Mouse (Mus musculus) CH12.LX (cell line): ENCODE results near the gene Sfxn5.

Source experiments
- CHD2 ChIP-seq: IDR thresholded peaks from 2 replicates; pipeline ENCODE4 v1.6.1; 2011; ENCODE audit warnings: low read length, improper control_type of control experiment
- CTCF ChIP-seq, 2 experiments: IDR thresholded peaks in 1 of 2; conservative IDR thresholded peaks in 1 of 2; 2 replicates each; pipeline ENCODE4 v1.5.1; 2011 to 2012; ENCODE audit warnings: low read depth in 2 of 2, low read length in 2 of 2, improper control_type of control experiment in 1 of 2, inconsistent platforms in 1 of 2, mild to moderate bottlenecking in 1 of 2, moderate library complexity in 1 of 2
- JUND ChIP-seq: conservative IDR thresholded peaks from 2 replicates; pipeline ENCODE4 v1.6.1; 2011; ENCODE audit warnings: low read depth, low read length, improper control_type of control experiment
- NRF1 ChIP-seq: IDR thresholded peaks from 2 replicates; pipeline ENCODE4 v1.6.1; 2014; ENCODE audit warnings: low read depth, mild to moderate bottlenecking, inconsistent platforms, low read length, improper control_type of control experiment, moderate library complexity
- POLR2A ChIP-seq: IDR thresholded peaks from 2 replicates; pipeline ENCODE4 v1.6.1; 2011; ENCODE audit warnings: low read depth, mild to moderate bottlenecking, improper control_type of control experiment, low read length
- TBP ChIP-seq: conservative IDR thresholded peaks from 2 replicates; pipeline ENCODE4 v1.6.1; 2011; ENCODE audit warnings: low read depth, low read length, improper control_type of control experiment

GRCm38 (mm10) chr6:85224442-85224891 is 108.8 kb downstream of the Sfxn5 start:
- no peak for TF ChIP-seq NRF1
- TF ChIP-seq POLR2A = no peak
- no peak for TF ChIP-seq CTCF (conservative IDR thresholded peaks at IDR 0.05 in 1 of 2, IDR thresholded peaks at IDR 0.05 in 1 of 2; ENCODE audit: low read depth in 2 of 2, low read length in 2 of 2)
- no peak for TF ChIP-seq TBP
- TF ChIP-seq CHD2 = no peak
- no peak for TF ChIP-seq JUND
